Mouse (Mus musculus) inflammation-experienced regulatory T-cells, adult 6 months (primary cell): Measurements from ENCODE around the gene Guca2a. TPM values are rescaled to one million over a fixed set of nuclear protein-coding genes. Genes with fewer than 3 reads are reported as not detected.
"Not testable (repeated sequence)": the region's sequence is repeated elsewhere in the genome, so short reads cannot be mapped to it uniquely, and the experiment has no call there.

Experiments used
- ATAC-seq: one replicate; pipeline ENCODE4 v1.8.0; 2017
- polyA plus RNA-seq, 3 experiments: library from polyadenylated mRNA; unstranded; fragments of 100-300 nt; shearing (Covaris generic); gene quantifications; one replicate each; pipeline ENCODE4 v1.2.1; 2017

Guca2a gene
- polyA plus RNA-seq: not detected

- ATAC-seq: no peak
Measured at GRCm38 (mm10) chr4:119637176-119637845, at the start of gene Guca2a. Gene Guca2a, plus strand, starts transcription at chr4:119637704.

GRCm38 (mm10) chr4:119588037-119588436 is 49.5 kb upstream of the Guca2a start:
- ATAC-seq: no peak

GRCm38 (mm10) chr4:119589423-119589822 is 48.1 kb upstream of the Guca2a start:
- no peak for ATAC-seq

- ATAC-seq: no peak
Measured at GRCm38 (mm10) chr4:119590027-119590426, 47.5 kb upstream of the Guca2a start.

GRCm38 (mm10) chr4:119592479-119592878 is 45.0 kb upstream of the Guca2a start:
- no peak for ATAC-seq

GRCm38 (mm10) chr4:119594331-119594730 is 43.2 kb upstream of the Guca2a start:
- no peak for ATAC-seq

GRCm38 (mm10) chr4:119599605-119600004 is 37.9 kb upstream of the Guca2a start:
- ATAC-seq: no peak

GRCm38 (mm10) chr4:119609488-119609887 is 28.0 kb upstream of the Guca2a start:
- no peak for ATAC-seq

- ATAC-seq: peak; percentile 63
Measured at GRCm38 (mm10) chr4:119614078-119614477, 23.4 kb upstream of the Guca2a start.

GRCm38 (mm10) chr4:119614724-119615123 is 22.8 kb upstream of the Guca2a start:
- no peak for ATAC-seq

- no peak for ATAC-seq
Measured at GRCm38 (mm10) chr4:119626081-119626645, 11.3 kb upstream of the Guca2a start.

GRCm38 (mm10) chr4:119626876-119627275 is 10.6 kb upstream of the Guca2a start:
- no peak for ATAC-seq

- ATAC-seq: no peak
Measured at GRCm38 (mm10) chr4:119627317-119627716, 10.2 kb upstream of the Guca2a start.

- not testable (repeated sequence) for ATAC-seq
Measured at GRCm38 (mm10) chr4:119628363-119628762, 9.1 kb upstream of the Guca2a start.

- ATAC-seq: no peak
Measured at GRCm38 (mm10) chr4:119631115-119631919, 6.2 kb upstream of the Guca2a start.

- ATAC-seq: no peak
Measured at GRCm38 (mm10) chr4:119632721-119633120, 4.8 kb upstream of the Guca2a start.

- ATAC-seq: no peak
Measured at GRCm38 (mm10) chr4:119633342-119633741, 4.2 kb upstream of the Guca2a start.

GRCm38 (mm10) chr4:119633948-119634347 is 3.6 kb upstream of the Guca2a start:
- no peak for ATAC-seq

GRCm38 (mm10) chr4:119634908-119635660 is 2.4 kb upstream of the Guca2a start:
- no peak for ATAC-seq

GRCm38 (mm10) chr4:119635686-119636085 is 1.8 kb upstream of the Guca2a start:
- ATAC-seq: no peak

- ATAC-seq: no peak
Measured at GRCm38 (mm10) chr4:119636731-119637130, 773 bp upstream of the Guca2a start.

GRCm38 (mm10) chr4:119637946-119638345 is 442 bp downstream of the Guca2a start:
- ATAC-seq: no peak

GRCm38 (mm10) chr4:119638656-119639055 is 1.2 kb downstream of the Guca2a start:
- no peak for ATAC-seq
